ENCODE assay signal across 8 mouse cellular contexts in genomic region chr14:100284861-100285655, GRCm38 (mm10). TPM values are rescaled to one million over a fixed set of nuclear protein-coding genes. Genes with fewer than 3 reads are reported as not detected.
DNase-seq lines count a peak whose midpoint lies in the region; TF ChIP-seq lines count a peak whose summit lies in the region.

No protein-coding gene starts in this region.

- peaks cover 52% of the 10 kb centered on the region for H3K27me3 ChIP-seq in megakaryocyte, embryonic 14.5 days (replicated peaks)

- H3K9me3 ChIP-seq in megakaryocyte, embryonic 14.5 days, result no peaks in the 10 kb centered on the region

- intact Hi-C loops in gastrocnemius, postnatal 14 days (cut with DNase I; ENCODE audit: low total_unique reads), result no loop called here
- intact Hi-C loops in left cerebral cortex, postnatal 10 days (cut with DNase I), result loop anchor here (5.0 to 10.0 kb wide), 6 partner anchors 73 to 1090 kb away; no protein-coding TSS in a partner anchor

- no peak for TF ChIP-seq POLR2A in cortical plate, adult 2 months (IDR thresholded peaks at IDR 0.05; ENCODE audit: extremely low read depth, insufficient read depth, low read length)

- H3K4me3 ChIP-seq in cortical plate, adult 2 months (ENCODE audit: insufficient read depth, low read length), result peak overlapping the region; percentile 89
- H3K4me3 ChIP-seq in megakaryocyte, embryonic 14.5 days (replicated peaks), result peak overlapping the region; percentile 91

- H3K36me3 ChIP-seq in megakaryocyte, embryonic 14.5 days (replicated peaks; ENCODE audit: low read length), result no peaks in the 10 kb centered on the region

- peak; percentile 2 for DNase-seq in adipocyte (ENCODE audit: low spot score)
- DNase-seq in gastrocnemius, postnatal 14 days, result peak; percentile 69
- DNase-seq in induced T-regulatory cell, adult 2 months (ENCODE audit: low read depth), result peak; percentile 82
- DNase-seq in left cerebral cortex, postnatal 10 days (ENCODE audit: extremely low spot score in 1 of 2, low spot score in 2 of 2), result peak; percentile 56 to 83
- peak; percentile 76 for DNase-seq in right cerebral cortex, adult 18-20 months
- peak; percentile 8 for DNase-seq in urinary bladder, postnatal 25 days (ENCODE audit: low spot score)

- peak overlapping the region; percentile 94 for H3K27ac ChIP-seq in cortical plate, adult 2 months (ENCODE audit: insufficient read depth, low read length)

- no peak for TF ChIP-seq CTCF in cortical plate, adult 2 months (IDR thresholded peaks at IDR 0.05; ENCODE audit: extremely low read depth, insufficient read depth, low read length)

- H3K4me1 ChIP-seq in cortical plate, adult 2 months (ENCODE audit: control insufficient read depth, insufficient read depth, low read length), result peaks cover 7% of the 10 kb centered on the region; the same call in 1 of the 2 replicates
- peaks cover 27% of the 10 kb centered on the region for H3K4me1 ChIP-seq in megakaryocyte, embryonic 14.5 days

RNA-seq across cellular contexts. Expression of gene Klf12, which starts 0.6 kb away (rescaled TPM):
- polyA plus RNA-seq in cortical plate, adult 2 months (2012; rRNA removed), result 19.5 and 22.4 TPM in 2 replicates
- total RNA-seq in gastrocnemius, postnatal 14 days (2021), result 10 to 100 TPM in 1 of 2 experiments, 1 to 10 TPM in 1; 9.6 to 10.2 TPM
- total RNA-seq in left cerebral cortex, postnatal 10 days (2021), result 10 to 100 TPM; 40.2 to 41.2 TPM
- 0.02 TPM in 1 of 2 replicates, not detected in the other for polyA plus RNA-seq in megakaryocyte, embryonic 14.5 days (2012; ENCODE audit: insufficient read depth, low replicate concordance)

Comparison
In these comparisons a context has a peak if more than half of its experiments do, and no peak if none do; other contexts are left out.
1. Peak in every context shown above with its lines: DNase-seq, H3K4me3 ChIP-seq and H3K27ac ChIP-seq.
2. DNase-seq: peak in every context shown above with its lines; median percentile 82 in induced T-regulatory cell, adult 2 months; 76 in right cerebral cortex, adult 18-20 months; 70 in left cerebral cortex, postnatal 10 days; 69 in gastrocnemius, postnatal 14 days; 8 in urinary bladder, postnatal 25 days; 2 in adipocyte.